Mouse (Mus musculus) hindbrain, embryonic 16.5 days (tissue): ENCODE data around the gene Macrod1. TPM values are rescaled to one million over a fixed set of nuclear protein-coding genes. Genes with fewer than 3 reads are reported as not detected.

ENCODE experiments used
- ATAC-seq: fragments of 200-750 bp; cut with Nextera tagmentation; 2 replicates; pipeline ENCODE4 v1.8.0; 2017; ENCODE audit warnings: moderate TSS enrichment, moderate library complexity
- H3K27ac ChIP-seq: fragments of 300-500 bp; sonication (generic); 2 replicates; pipeline ENCODE4 v1.5.1; 2014; ENCODE audit warnings: low read depth, mild to moderate bottlenecking, control low read depth, low read length, moderate library complexity
- H3K27me3 ChIP-seq: fragments of 300-500 bp; sonication (generic); replicated peaks from 2 replicates; pipeline ENCODE4 v1.6.1; 2014; ENCODE audit warnings: low read length; ENCODE audit not compliant: control insufficient read depth, insufficient read depth
- H3K36me3 ChIP-seq: fragments of 300-500 bp; sonication (generic); 2 replicates; pipeline ENCODE4 v1.6.1; 2014; ENCODE audit warnings: mild to moderate bottlenecking, low read length, moderate library complexity, mixed read lengths; ENCODE audit not compliant: control insufficient read depth, insufficient read depth
- H3K4me1 ChIP-seq: fragments of 300-500 bp; sonication (generic); 2 replicates; pipeline ENCODE4 v1.6.1; 2014; ENCODE audit warnings: low read depth, low read length; ENCODE audit not compliant: control insufficient read depth, insufficient read depth
- H3K4me2 ChIP-seq: fragments of 300-500 bp; sonication (generic); 2 replicates; pipeline ENCODE4 v1.6.1; 2014; ENCODE audit warnings: mild to moderate bottlenecking, low read length, control low read depth, moderate library complexity
- H3K4me3 ChIP-seq: fragments of 300-500 bp; sonication (generic); 2 replicates; pipeline ENCODE4 v1.5.1; 2014; ENCODE audit warnings: mild to moderate bottlenecking, low read length, control low read depth, moderate library complexity
- H3K9ac ChIP-seq: fragments of 300-500 bp; sonication (generic); 2 replicates; pipeline ENCODE4 v1.6.1; 2014; ENCODE audit warnings: low read depth, mild to moderate bottlenecking, control low read depth, low read length, moderate library complexity
- H3K9me3 ChIP-seq: fragments of 300-500 bp; sonication (generic); 2 replicates; pipeline ENCODE4 v1.6.1; 2014; ENCODE audit warnings: mild to moderate bottlenecking, low read length, moderate library complexity; ENCODE audit not compliant: control insufficient read depth
- WGBS: fragments of 180-500 bp; shearing (Covaris S2); extraction: QIAGEN DNeasy Blood & Tissue Kit; methylation state at CpG from one replicate; pipeline ENCODE4 v1.1.7; 2014; 5-methylcytosine and 5-hydroxymethylcytosine counted together
- polyA plus RNA-seq: library from polyadenylated mRNA; unstranded; fragments of >200 nt; fragmentation: Nextera tagmentation; extraction: Ambion mirVana; gene quantifications from 2 replicates; pipeline ENCODE4 v1.2.1, GENCODE M21; 2015

The Macrod1 gene
- polyA plus RNA-seq, 1 experiment from 2014 or later, result 6.3 TPM

GRCm38 (mm10) chr19:7020224-7020641 lies 36.4 kb upstream of the Macrod1 start:
- Histone ChIP-seq H3K4me3 (no peak overlapping the region), H3K36me3 (peaks cover 33% of the 10 kb centered on the region), H3K9ac (no peak overlapping the region), H3K4me2 (no peak overlapping the region), H3K9me3 (no peaks in the 10 kb centered on the region), H3K27me3 (no peaks in the 10 kb centered on the region), H3K27ac (no peak overlapping the region), H3K4me1 (no peaks in the 10 kb centered on the region)
- ATAC-seq, result peak; percentile 75; the same call in 1 of the 2 replicates
- 49% methylated on average over 3 of the region's 3 CpGs for WGBS

- 95% methylated on average over 5 of the region's 5 CpGs for WGBS
- H3K4me1 ChIP-seq, result no peaks in the 10 kb centered on the region
- H3K4me2 ChIP-seq, result no peak overlapping the region
- ATAC-seq, result no peak
- no peaks in the 10 kb centered on the region for H3K27me3 ChIP-seq
- H3K27ac ChIP-seq, result no peak overlapping the region
- H3K4me3 ChIP-seq, result no peak overlapping the region
- peaks cover 62% of the 10 kb centered on the region for H3K36me3 ChIP-seq
- no peak overlapping the region for H3K9ac ChIP-seq
- H3K9me3 ChIP-seq, result no peaks in the 10 kb centered on the region
Observed at GRCm38 (mm10) chr19:7029531-7029930, 27.1 kb upstream of the Macrod1 start.

DNA sequence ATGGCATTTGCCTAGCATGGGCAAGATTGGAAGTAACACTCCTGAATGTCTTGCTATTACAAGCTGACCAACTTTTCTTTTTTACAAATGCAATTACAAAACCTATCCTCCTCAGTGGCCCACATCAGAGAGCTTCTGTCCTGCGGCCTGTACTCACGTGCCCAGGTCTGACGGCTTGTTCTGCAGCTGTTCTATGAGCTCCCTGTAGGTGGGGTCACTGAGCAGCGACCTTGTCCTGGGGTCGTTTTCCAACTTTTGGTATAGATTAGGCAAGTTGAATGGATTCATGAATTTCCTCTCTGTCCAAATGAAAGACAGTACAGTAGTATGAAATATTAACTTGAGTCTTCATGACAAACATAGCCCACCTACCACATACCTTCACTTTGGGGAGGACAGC lies 22.6 kb upstream of the Macrod1 start:
- no peak for ATAC-seq
- Histone ChIP-seq H3K9ac (no peak overlapping the region), H3K4me3 (no peak overlapping the region), H3K27ac (no peak overlapping the region), H3K9me3 (no peaks in the 10 kb centered on the region), H3K4me1 (peaks cover 16% of the 10 kb centered on the region), H3K27me3 (no peaks in the 10 kb centered on the region), H3K4me2 (no peak overlapping the region), H3K36me3 (peaks cover 38% of the 10 kb centered on the region)
- 91% methylated on average over 5 of the region's 5 CpGs for WGBS

DNA sequence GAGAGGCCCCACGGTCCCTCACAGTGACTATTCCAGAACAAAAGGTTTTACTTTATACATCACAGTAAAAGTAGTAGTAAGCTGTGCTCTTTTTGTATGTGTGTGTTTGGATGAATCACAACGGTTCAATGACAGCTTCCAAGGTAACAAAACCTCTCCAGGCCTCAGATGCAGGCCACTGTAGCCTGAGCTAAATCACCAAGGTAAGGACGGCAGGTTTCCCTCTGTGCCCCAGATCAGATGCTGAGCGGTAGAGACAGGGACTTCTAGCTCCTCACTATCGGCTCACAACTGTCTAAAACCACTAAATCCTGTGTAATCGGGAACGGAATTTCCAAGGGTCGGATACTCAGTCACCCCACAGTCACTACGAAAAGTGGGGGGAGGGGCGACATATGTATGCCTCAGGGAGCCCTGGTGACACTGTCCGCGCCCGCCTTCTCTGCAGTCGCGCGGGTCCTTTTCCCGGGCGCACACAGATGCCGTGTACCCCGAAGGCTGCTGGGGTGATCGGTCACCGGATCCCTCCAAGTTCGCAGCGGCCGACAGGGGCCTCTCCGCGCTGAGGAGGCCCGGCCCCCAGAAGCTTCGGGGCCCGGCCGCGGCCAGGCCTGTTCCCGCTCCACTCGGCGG lies 17.4 kb upstream of the Macrod1 start:
- peaks cover 22% of the 10 kb centered on the region for H3K4me1 ChIP-seq
- no peaks in the 10 kb centered on the region for H3K36me3 ChIP-seq
- H3K9ac ChIP-seq, result peak overlapping the region; percentile 93
- peak overlapping the region; percentile 77 for H3K4me3 ChIP-seq
- peak overlapping the region; percentile 81 for H3K27ac ChIP-seq
- H3K9me3 ChIP-seq, result no peaks in the 10 kb centered on the region
- H3K27me3 ChIP-seq, result no peaks in the 10 kb centered on the region
- peak overlapping the region; percentile 65 for H3K4me2 ChIP-seq
- 2% methylated on average over 29 of the region's 35 CpGs for WGBS
- ATAC-seq, result peak; percentile 3; the same call in 1 of the 2 replicates

- H3K36me3 ChIP-seq, result no peaks in the 10 kb centered on the region
- no peaks in the 10 kb centered on the region for H3K9me3 ChIP-seq
- H3K9ac ChIP-seq, result peak within 1 kb of the TSS; percentile 93
- H3K4me1 ChIP-seq, result peaks cover 22% of the 10 kb centered on the region
- peak within 1 kb of the TSS; percentile 72 for H3K4me2 ChIP-seq
- peak within 1 kb of the TSS; percentile 77 for H3K4me3 ChIP-seq
- peak; percentile 99 for ATAC-seq
- no peaks in the 10 kb centered on the region for H3K27me3 ChIP-seq
- WGBS, result 1% methylated on average over 49 of the region's 49 CpGs
- peak within 1 kb of the TSS; percentile 87 for H3K27ac ChIP-seq
Observed at GRCm38 (mm10) chr19:7039841-7040636, 16.6 kb upstream of the Macrod1 start, which contains the start of gene Stip1. Gene Stip1 (minus strand): TSS chr19:7039967.

DNA sequence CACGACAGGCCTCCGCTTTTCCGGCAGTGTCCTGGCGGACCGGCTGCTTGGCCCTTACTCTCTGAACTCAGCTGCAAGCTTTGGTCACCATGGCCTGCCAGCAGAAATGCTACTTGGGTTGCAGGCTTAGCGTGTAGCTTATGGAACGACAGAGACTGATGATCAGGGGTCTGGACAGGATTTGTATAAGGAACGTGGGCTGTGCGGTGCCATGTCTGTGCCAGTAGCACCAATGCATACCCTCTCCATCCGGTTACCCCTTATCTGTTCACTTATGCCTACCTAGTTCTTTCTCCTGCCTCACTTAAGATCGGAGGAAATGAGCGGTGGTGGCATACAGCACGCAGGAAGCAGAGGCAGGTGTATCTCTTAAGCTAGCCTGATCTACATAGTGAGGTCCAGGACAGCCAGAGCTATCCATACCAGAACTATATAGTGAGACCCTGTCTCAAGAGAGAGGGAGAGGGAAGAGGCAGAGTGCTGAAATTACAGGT lies 15.9 kb upstream of the Macrod1 start:
- Histone ChIP-seq H3K36me3 (no peaks in the 10 kb centered on the region), H3K4me2 (peak overlapping the region; percentile 72), H3K9me3 (no peaks in the 10 kb centered on the region), H3K4me3 (peak overlapping the region; percentile 47), H3K27ac (peak overlapping the region; percentile 87), H3K27me3 (no peaks in the 10 kb centered on the region), H3K4me1 (peaks cover 22% of the 10 kb centered on the region), H3K9ac (peak overlapping the region; percentile 72)
- WGBS, result 24% methylated on average over 13 of the region's 13 CpGs
- ATAC-seq, result no peak

DNA sequence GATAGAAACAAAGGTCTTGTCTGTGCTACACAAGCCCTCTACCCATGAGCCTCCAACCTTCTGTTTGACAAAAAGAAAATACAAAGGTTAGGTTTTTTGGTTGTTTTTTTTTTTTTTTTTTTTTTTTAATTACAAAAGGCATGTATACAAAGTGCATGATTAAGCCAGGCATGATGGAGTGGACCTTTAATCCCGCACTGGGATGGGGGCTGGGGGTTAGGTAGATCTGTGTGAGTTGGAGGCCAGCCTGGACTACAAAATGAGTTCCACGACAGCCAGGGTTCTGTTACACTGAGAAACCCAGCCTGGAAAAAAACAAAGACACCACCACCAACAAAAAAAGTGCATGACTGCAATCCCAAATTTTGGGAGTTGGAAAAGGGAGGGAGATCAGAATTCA lies 15.4 kb upstream of the Macrod1 start:
- Histone ChIP-seq H3K27me3 (no peaks in the 10 kb centered on the region), H3K4me1 (peaks cover 22% of the 10 kb centered on the region), H3K27ac (peak overlapping the region; percentile 87), H3K36me3 (no peaks in the 10 kb centered on the region), H3K9me3 (no peaks in the 10 kb centered on the region), H3K4me3 (peak overlapping the region; percentile 47; the same call in 1 of the 2 replicates), H3K9ac (no peak overlapping the region), H3K4me2 (no peak overlapping the region)
- WGBS, result 89% methylated on average over 2 of the region's 2 CpGs
- ATAC-seq, result no peak

GRCm38 (mm10) chr19:7044279-7044678 lies 12.3 kb upstream of the Macrod1 start:
- no peak overlapping the region for H3K4me3 ChIP-seq
- H3K9ac ChIP-seq, result no peak overlapping the region
- H3K27ac ChIP-seq, result no peak overlapping the region
- H3K4me2 ChIP-seq, result no peak overlapping the region
- no peaks in the 10 kb centered on the region for H3K27me3 ChIP-seq
- no peaks in the 10 kb centered on the region for H3K9me3 ChIP-seq
- no peak for ATAC-seq
- H3K36me3 ChIP-seq, result no peaks in the 10 kb centered on the region
- 63% methylated on average over 4 of the region's 4 CpGs for WGBS
- peaks cover 5% of the 10 kb centered on the region for H3K4me1 ChIP-seq

DNA sequence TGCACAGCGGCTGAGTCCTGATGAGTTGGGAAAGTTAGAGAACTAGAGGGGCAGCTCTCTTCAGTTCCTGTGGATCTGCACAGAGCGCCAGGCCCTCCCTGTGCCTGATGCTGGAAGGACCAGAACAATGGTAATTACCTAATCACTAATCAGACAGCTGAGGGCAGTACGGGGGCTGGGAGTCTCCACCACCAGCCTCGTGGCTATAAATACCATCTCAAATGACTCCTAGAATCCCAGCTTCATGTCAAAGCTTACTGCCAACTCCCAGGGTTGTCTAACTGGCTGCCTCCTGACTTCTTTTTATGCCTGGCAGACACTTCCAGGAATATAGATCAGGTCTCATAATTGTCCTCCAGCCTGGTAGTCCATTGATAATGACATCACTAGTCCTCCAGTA lies 11.9 kb upstream of the Macrod1 start:
- Histone ChIP-seq H3K36me3 (no peaks in the 10 kb centered on the region), H3K4me2 (no peak overlapping the region), H3K27ac (no peak overlapping the region), H3K9ac (no peak overlapping the region), H3K4me3 (no peak overlapping the region), H3K27me3 (no peaks in the 10 kb centered on the region), H3K4me1 (peaks cover 5% of the 10 kb centered on the region), H3K9me3 (no peaks in the 10 kb centered on the region)
- ATAC-seq, result no peak
- 35% methylated on average over 4 of the region's 4 CpGs for WGBS
